Comparison of ENCODE assay signal across 8 mouse cellular contexts in genomic region chr17:74529533-74529824, GRCm38 (mm10). TPM values are rescaled to one million over a fixed set of nuclear protein-coding genes. Genes with fewer than 3 reads are reported as not detected.
A peak's percentile ranks its signal among the peaks of the same experiment; 100 is the strongest.
DNase-seq lines count a peak whose midpoint lies in the region; ATAC-seq and TF ChIP-seq lines count a peak whose summit lies in the region.

No protein-coding gene starts in this region.

- peak overlapping the region; percentile 52; the same call in 1 of the 2 replicates for H3K27ac ChIP-seq in kidney, adult 2 months (ENCODE audit: insufficient read depth, low read depth, low read length)
- H3K27ac ChIP-seq in brown adipose tissue, adult 24 weeks (replicated peaks; ENCODE audit: low read depth, low read length) = peak overlapping the region; percentile 79
- H3K27ac ChIP-seq in hindbrain, embryonic 14.5 days = peak overlapping the region; percentile 97
- peak overlapping the region; percentile 98 for H3K27ac ChIP-seq in midbrain, embryonic 10.5 days (replicated peaks)

- H3K4me1 ChIP-seq in kidney, adult 2 months (ENCODE audit: control insufficient read depth, insufficient read depth, low read length) = peaks cover 8% of the 10 kb centered on the region
- peaks cover 5% of the 10 kb centered on the region; the same call in 1 of the 2 replicates for H3K4me1 ChIP-seq in brown adipose tissue, adult 24 weeks (ENCODE audit: control insufficient read depth, insufficient read depth, insufficient read length, low read length)
- peaks cover 27% of the 10 kb centered on the region for H3K4me1 ChIP-seq in hindbrain, embryonic 14.5 days (replicated peaks; ENCODE audit: control insufficient read depth, insufficient read depth, low read length)
- peaks cover 25% of the 10 kb centered on the region for H3K4me1 ChIP-seq in midbrain, embryonic 10.5 days

- no peak for ATAC-seq in hindbrain, embryonic 14.5 days (ENCODE audit: low FRiP score)

- no peaks in the 10 kb centered on the region for H3K9me3 ChIP-seq in hindbrain, embryonic 14.5 days (ENCODE audit: control insufficient read depth, low read length)
- no peaks in the 10 kb centered on the region for H3K9me3 ChIP-seq in midbrain, embryonic 10.5 days (replicated peaks)

- no peak for TF ChIP-seq CTCF in kidney, adult 2 months (conservative IDR thresholded peaks at IDR 0.05; ENCODE audit: insufficient read depth, insufficient read length, low read depth, low read length)

- no peaks in the 10 kb centered on the region for H3K36me3 ChIP-seq in kidney, adult 2 months (ENCODE audit: control insufficient read depth, insufficient read depth, low read length)
- H3K36me3 ChIP-seq in hindbrain, embryonic 14.5 days (replicated peaks; ENCODE audit: control insufficient read depth, insufficient read depth) = no peaks in the 10 kb centered on the region
- H3K36me3 ChIP-seq in midbrain, embryonic 10.5 days = peaks cover 3% of the 10 kb centered on the region; the same call in 1 of the 2 replicates

- WGBS in kidney, adult 2 months = 3% methylated on average over 3 of the region's 3 CpGs
- 20% methylated on average over 3 of the region's 3 CpGs for WGBS in hindbrain, embryonic 14.5 days
- 30% methylated on average over 3 of the region's 3 CpGs for WGBS in midbrain, embryonic 10.5 days

- peak overlapping the region; percentile 96 for H3K4me3 ChIP-seq in kidney, adult 2 months (ENCODE audit: insufficient read depth, low read depth, low read length)
- H3K4me3 ChIP-seq in brown adipose tissue, adult 24 weeks (ENCODE audit: insufficient read depth, low read depth, low read length) = peak overlapping the region; percentile 95
- H3K4me3 ChIP-seq in hindbrain, embryonic 14.5 days (replicated peaks; ENCODE audit: low read length) = peak overlapping the region; percentile 97
- H3K4me3 ChIP-seq in midbrain, embryonic 10.5 days = peak overlapping the region; percentile 81

- peak overlapping the region; percentile 98 for H3K9ac ChIP-seq in hindbrain, embryonic 14.5 days

- TF ChIP-seq POLR2A in kidney, adult 2 months (IDR thresholded peaks at IDR 0.05; ENCODE audit: low read depth, low read length) = no peak

- DNase-seq in kidney, adult 2 months = peak; percentile 45
- DNase-seq in kidney, postnatal 25 days = no peak
- no peak for DNase-seq in hindbrain, embryonic 14.5 days (ENCODE audit: low spot score)
- no peak for DNase-seq in midbrain, embryonic 10.5 days (ENCODE audit: low spot score)
- DNase-seq in right cerebral cortex, postnatal 14 days = no peak
- DNase-seq in urinary bladder, adult 18-20 months (ENCODE audit: low spot score in 2 of 2) = no peak
- no peak for DNase-seq in spleen, postnatal 4 days (ENCODE audit: low spot score in 2 of 2)

- no peaks in the 10 kb centered on the region for H3K27me3 ChIP-seq in kidney, adult 2 months (replicated peaks; ENCODE audit: control insufficient read depth, insufficient read depth, low read length)
- H3K27me3 ChIP-seq in hindbrain, embryonic 14.5 days (ENCODE audit: control insufficient read depth, insufficient read depth, low read length) = no peaks in the 10 kb centered on the region
- H3K27me3 ChIP-seq in midbrain, embryonic 10.5 days (ENCODE audit: low read depth, poor library complexity, severe bottlenecking) = no peaks in the 10 kb centered on the region

- peak overlapping the region; percentile 84 for H3K4me2 ChIP-seq in hindbrain, embryonic 14.5 days (replicated peaks)

RNA-seq across cellular contexts. Expression of gene Birc6, which starts 1.4 kb away (rescaled TPM):
- polyA plus RNA-seq in kidney, adult 2 months (2012; rRNA removed) = 87.5 and 119 TPM in 2 replicates
- polyA plus RNA-seq in brown adipose tissue, adult 24 weeks (2012; ENCODE audit: insufficient read depth, insufficient read length, missing spikeins) = 25.0 and 38.4 TPM in 2 replicates
- 87.1 and 98.9 TPM in 2 replicates for polyA plus RNA-seq in hindbrain, embryonic 14.5 days (2014; fragmentation: Nextera tagmentation; extraction: Ambion mirVana)
- polyA plus RNA-seq in midbrain, embryonic 10.5 days (2016; fragmentation: Nextera tagmentation; extraction: Ambion mirVana) = 76.0 and 83.3 TPM in 2 replicates

RNA-seq across cellular contexts. Expression of gene Yipf4, which starts 40.2 kb away (rescaled TPM):
- 30.4 and 48.2 TPM in 2 replicates for polyA plus RNA-seq in kidney, adult 2 months (2012; rRNA removed)
- polyA plus RNA-seq in brown adipose tissue, adult 24 weeks (2012; ENCODE audit: insufficient read depth, insufficient read length, missing spikeins) = 68.4 and 72.0 TPM in 2 replicates
- polyA plus RNA-seq in hindbrain, embryonic 14.5 days (2014; fragmentation: Nextera tagmentation; extraction: Ambion mirVana) = 62.2 TPM in 2 replicates
- 37.0 and 38.8 TPM in 2 replicates for polyA plus RNA-seq in midbrain, embryonic 10.5 days (2016; fragmentation: Nextera tagmentation; extraction: Ambion mirVana)
